Mouse (Mus musculus): ENCODE results near the gene Sash3.

DNA sequence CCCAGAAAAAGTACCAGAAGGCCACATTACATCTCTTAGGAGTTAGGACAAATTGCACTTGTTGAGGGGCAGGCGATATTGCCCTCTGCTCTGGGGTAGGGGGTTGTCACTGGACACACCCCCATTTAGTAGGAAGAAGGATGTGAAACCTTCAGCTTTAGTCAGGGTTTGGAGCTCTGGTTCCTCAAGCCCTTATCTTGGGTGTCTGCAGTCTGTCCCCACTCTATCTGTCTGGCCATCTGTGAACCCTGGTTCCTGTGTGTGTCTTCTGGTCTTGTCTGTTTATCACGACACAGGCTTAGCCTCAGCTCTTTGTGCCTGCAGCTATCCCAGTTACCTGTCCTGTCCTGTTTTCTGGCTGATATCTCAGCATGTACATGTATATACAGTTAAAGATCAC is 7.2 kb downstream of the Sash3 start:
- TF ChIP-seq CTCF (IDR thresholded peaks at IDR 0.05; ENCODE audit: low read depth) (no peak), EP300 (IDR thresholded peaks at IDR 0.05; ENCODE audit: low read depth) (peak; percentile 88)

All from liver, embryonic 14.5 days (tissue).